Mouse (Mus musculus): ENCODE data around the gene 1700020A23Rik. TPM values are rescaled to one million over a fixed set of nuclear protein-coding genes. Genes with fewer than 3 reads are reported as not detected.

1700020A23Rik gene
- polyA plus RNA-seq, 1 experiment from 2014 or later = not detected

DNA sequence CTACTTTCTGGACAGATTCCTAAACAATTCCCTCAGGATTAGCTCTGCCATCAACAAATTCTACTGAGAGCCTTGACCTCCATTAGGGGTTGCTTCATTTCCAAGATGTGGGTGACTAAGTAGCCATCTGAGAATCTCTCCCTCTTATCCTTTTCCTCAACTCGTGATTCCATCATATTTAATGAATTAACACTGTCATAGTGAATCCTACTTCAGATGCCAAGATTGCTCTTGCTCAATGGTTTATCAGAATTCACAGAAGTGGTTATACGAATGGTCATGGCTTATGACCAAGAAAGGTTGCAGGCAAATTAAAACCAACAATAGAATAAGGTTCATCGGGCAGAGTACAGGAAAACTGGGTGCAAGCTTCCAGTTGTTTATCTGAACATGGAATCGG lies 3.2 kb upstream of the 1700020A23Rik start:
- H3K27ac ChIP-seq (ENCODE audit: low read depth) = no peak overlapping the region

GRCm38 (mm10) chr2:130406178-130406577 lies 1.1 kb downstream of the 1700020A23Rik start, which contains the start of gene Tmem239:
Tmem239 (plus strand) TSS chr2:130406478.
- no peak for TF ChIP-seq EP300 (IDR thresholded peaks at IDR 0.05; ENCODE audit: low read depth)
- no peak for TF ChIP-seq CTCF (IDR thresholded peaks at IDR 0.05; ENCODE audit: low read depth)
- H3K9me3 ChIP-seq (ENCODE audit: low read length) = no peaks in the 10 kb centered on the region
- DNase-seq (no peak), ATAC-seq (no peak)
- no peak within 1 kb of the TSS for H3K4me3 ChIP-seq (ENCODE audit: low read depth, low read length)
- no peaks in the 10 kb centered on the region for H3K27me3 ChIP-seq (ENCODE audit: insufficient read depth, low read length)
- H3K9ac ChIP-seq (replicated peaks) = no peak within 1 kb of the TSS
- H3K36me3 ChIP-seq (replicated peaks; ENCODE audit: insufficient read depth, low read length) = no peaks in the 10 kb centered on the region
- no peak within 1 kb of the TSS for H3K4me2 ChIP-seq (ENCODE audit: low read depth, low read length)
- H3K27ac ChIP-seq (ENCODE audit: low read depth) = no peak within 1 kb of the TSS
- WGBS (ENCODE audit: insufficient replicate concordance) = 75% methylated on average over 2 of the region's 2 CpGs
- no peaks in the 10 kb centered on the region for H3K4me1 ChIP-seq (ENCODE audit: insufficient read depth)

More for the DNA sequence above, 3.2 kb upstream of the 1700020A23Rik start:
- H3K4me3 ChIP-seq (ENCODE audit: low read depth, low read length) = no peak overlapping the region
- 66% methylated on average over 4 of the region's 4 CpGs for WGBS (ENCODE audit: insufficient replicate concordance)
- no peaks in the 10 kb centered on the region for H3K9me3 ChIP-seq (ENCODE audit: low read length)
- ATAC-seq = no peak
- H3K4me1 ChIP-seq (ENCODE audit: insufficient read depth) = peaks cover 6% of the 10 kb centered on the region; the same call in 1 of the 2 replicates
- H3K36me3 ChIP-seq (replicated peaks; ENCODE audit: insufficient read depth, low read length) = no peaks in the 10 kb centered on the region
- H3K4me2 ChIP-seq (ENCODE audit: low read depth, low read length) = no peak overlapping the region
- H3K9ac ChIP-seq (replicated peaks) = no peak overlapping the region
- no peak for DNase-seq
- peaks cover 14% of the 10 kb centered on the region for H3K27me3 ChIP-seq (ENCODE audit: insufficient read depth, low read length)
- TF ChIP-seq CTCF (IDR thresholded peaks at IDR 0.05; ENCODE audit: low read depth) (no peak), EP300 (IDR thresholded peaks at IDR 0.05; ENCODE audit: low read depth) (no peak)

- Histone ChIP-seq H3K27ac (ENCODE audit: low read depth) (no peak overlapping the region), H3K4me2 (ENCODE audit: low read depth, low read length) (no peak overlapping the region), H3K9ac (replicated peaks) (no peak overlapping the region), H3K36me3 (replicated peaks; ENCODE audit: insufficient read depth, low read length) (no peaks in the 10 kb centered on the region), H3K27me3 (ENCODE audit: insufficient read depth, low read length) (no peaks in the 10 kb centered on the region), H3K4me1 (ENCODE audit: insufficient read depth) (no peaks in the 10 kb centered on the region), H3K4me3 (ENCODE audit: low read depth, low read length) (no peak overlapping the region), H3K9me3 (ENCODE audit: low read length) (no peaks in the 10 kb centered on the region)
- no peak for DNase-seq
- no peak for ATAC-seq
- TF ChIP-seq EP300 (IDR thresholded peaks at IDR 0.05; ENCODE audit: low read depth) (no peak), CTCF (IDR thresholded peaks at IDR 0.05; ENCODE audit: low read depth) (no peak)
- 29% methylated on average over 6 of the region's 6 CpGs for WGBS (ENCODE audit: insufficient replicate concordance)
Observed at GRCm38 (mm10) chr2:130408194-130408593, 3.1 kb downstream of the 1700020A23Rik start.

DNA sequence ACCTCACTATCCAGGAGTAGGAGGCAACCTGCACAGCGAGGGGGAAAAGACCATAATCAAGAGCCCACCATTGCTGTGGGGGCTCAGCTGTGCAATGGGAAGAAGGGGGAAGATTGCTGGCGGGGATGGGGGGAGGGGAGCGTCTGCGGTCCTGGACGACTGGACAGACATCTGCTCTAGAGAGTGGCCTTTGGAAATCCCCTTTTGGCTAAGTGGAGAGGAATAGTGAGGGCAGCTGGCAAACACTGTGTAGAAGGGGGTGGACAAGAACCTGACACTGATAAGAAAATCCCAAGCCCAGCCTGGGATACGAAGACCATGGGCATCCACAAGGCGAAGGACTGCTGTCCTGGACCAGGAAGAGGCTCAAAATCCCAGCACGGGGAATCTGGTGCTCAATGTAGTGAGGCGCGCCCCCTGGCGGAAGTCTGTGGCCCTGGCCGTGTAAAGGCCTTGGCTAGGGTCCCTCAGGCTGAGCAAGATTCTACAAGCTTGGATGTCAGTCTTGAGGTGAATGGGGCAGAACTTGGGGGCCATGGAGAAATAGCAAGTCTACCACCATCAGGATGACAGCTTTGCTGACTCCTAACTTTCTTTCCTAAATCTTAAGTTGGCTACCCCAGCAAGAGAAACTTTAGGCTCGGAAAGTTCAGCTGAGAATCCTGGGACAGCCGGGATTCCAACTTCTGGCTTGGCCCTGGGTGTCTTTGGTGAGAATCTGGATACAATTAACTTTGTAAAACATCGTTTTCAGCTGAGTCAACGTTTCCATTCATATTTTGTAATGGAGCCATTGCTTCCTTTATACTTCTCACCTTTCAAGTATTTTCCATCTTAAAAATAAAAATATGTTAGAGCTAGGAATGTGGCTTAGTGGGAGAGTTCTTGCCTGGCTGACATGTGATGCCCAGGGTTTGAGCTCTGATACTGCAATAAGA lies 6.8 kb downstream of the 1700020A23Rik start:
- DNase-seq = peak; percentile 84
- 35% methylated on average over 16 of the region's 16 CpGs for WGBS (ENCODE audit: insufficient replicate concordance)
- peak; percentile 92 for TF ChIP-seq CTCF (IDR thresholded peaks at IDR 0.05; ENCODE audit: low read depth)
- no peak for TF ChIP-seq EP300 (IDR thresholded peaks at IDR 0.05; ENCODE audit: low read depth)
- Histone ChIP-seq H3K27me3 (ENCODE audit: insufficient read depth, low read length) (no peaks in the 10 kb centered on the region), H3K4me2 (ENCODE audit: low read depth, low read length) (no peak overlapping the region), H3K9me3 (ENCODE audit: low read length) (no peaks in the 10 kb centered on the region), H3K27ac (ENCODE audit: low read depth) (no peak overlapping the region), H3K4me3 (ENCODE audit: low read depth, low read length) (no peak overlapping the region), H3K9ac (replicated peaks) (no peak overlapping the region), H3K4me1 (ENCODE audit: insufficient read depth) (no peaks in the 10 kb centered on the region), H3K36me3 (replicated peaks; ENCODE audit: insufficient read depth, low read length) (no peaks in the 10 kb centered on the region)
- 0 out of 2 replicates have a peak, but pooled peaks have one; percentile 35 for ATAC-seq

- Histone ChIP-seq H3K27ac (ENCODE audit: low read depth) (no peak overlapping the region), H3K9me3 (ENCODE audit: low read length) (no peaks in the 10 kb centered on the region), H3K27me3 (ENCODE audit: insufficient read depth, low read length) (no peaks in the 10 kb centered on the region), H3K9ac (replicated peaks) (no peak overlapping the region), H3K36me3 (replicated peaks; ENCODE audit: insufficient read depth, low read length) (0 out of 2 replicates have a peak, but pooled peaks cover 3% of the 10 kb centered on the region), H3K4me2 (ENCODE audit: low read depth, low read length) (no peak overlapping the region), H3K4me1 (ENCODE audit: insufficient read depth) (no peaks in the 10 kb centered on the region), H3K4me3 (ENCODE audit: low read depth, low read length) (no peak overlapping the region)
- TF ChIP-seq CTCF (IDR thresholded peaks at IDR 0.05; ENCODE audit: low read depth) (no peak), EP300 (IDR thresholded peaks at IDR 0.05; ENCODE audit: low read depth) (no peak)
- DNase-seq (no peak), ATAC-seq (no peak)
- WGBS (ENCODE audit: insufficient replicate concordance) = 75% methylated on average over 3 of the region's 3 CpGs
Observed at GRCm38 (mm10) chr2:130412775-130413174, 7.7 kb downstream of the 1700020A23Rik start.

DNA sequence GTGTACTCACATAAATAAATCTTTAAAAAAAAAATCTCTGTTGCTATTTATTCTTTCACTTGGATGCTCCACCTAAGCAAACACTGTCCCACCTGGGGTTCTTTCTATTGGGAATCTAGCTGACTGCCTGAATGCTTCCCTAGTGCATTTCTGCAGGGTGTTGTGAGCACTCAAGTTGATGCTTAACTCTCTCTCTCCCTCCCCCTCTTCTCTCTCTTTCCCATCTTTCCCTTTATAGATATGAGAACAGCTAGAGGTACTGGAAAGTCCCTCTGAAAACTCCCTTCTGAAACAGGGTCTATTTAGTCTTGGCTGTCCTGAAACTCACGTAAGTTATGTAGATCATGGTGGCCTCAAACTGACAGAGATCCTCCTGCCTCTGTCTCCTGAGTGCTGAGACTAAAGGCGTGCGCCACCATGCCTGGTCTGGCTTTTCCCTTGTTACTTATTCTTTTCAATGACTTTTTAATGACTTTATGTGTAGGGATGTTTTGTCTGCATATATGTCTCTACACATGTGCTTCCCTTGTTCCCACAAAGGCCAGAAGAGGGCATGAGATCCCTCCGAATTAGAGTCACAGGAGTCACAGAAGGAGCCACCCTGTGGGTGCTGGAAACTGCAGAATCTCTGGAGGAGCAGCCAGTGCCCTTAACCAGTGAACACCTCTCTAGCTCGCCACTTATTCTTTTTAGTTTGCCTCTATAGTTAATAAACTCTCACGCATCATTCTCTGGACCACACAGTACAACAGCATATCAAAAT lies 9.2 kb downstream of the 1700020A23Rik start:
- H3K27ac ChIP-seq (ENCODE audit: low read depth) = no peak overlapping the region
- H3K36me3 ChIP-seq (replicated peaks; ENCODE audit: insufficient read depth, low read length) = peaks cover 6% of the 10 kb centered on the region
- TF ChIP-seq CTCF (IDR thresholded peaks at IDR 0.05; ENCODE audit: low read depth) (peak; percentile 48), EP300 (IDR thresholded peaks at IDR 0.05; ENCODE audit: low read depth) (no peak)
- no peaks in the 10 kb centered on the region for H3K9me3 ChIP-seq (ENCODE audit: low read length)
- no peak overlapping the region for H3K9ac ChIP-seq (replicated peaks)
- no peaks in the 10 kb centered on the region for H3K27me3 ChIP-seq (ENCODE audit: insufficient read depth, low read length)
- DNase-seq = no peak
- ATAC-seq = no peak
- WGBS (ENCODE audit: insufficient replicate concordance) = 57% methylated on average over 6 of the region's 6 CpGs
- H3K4me1 ChIP-seq (ENCODE audit: insufficient read depth) = no peaks in the 10 kb centered on the region
- no peak overlapping the region for H3K4me3 ChIP-seq (ENCODE audit: low read depth, low read length)
- no peak overlapping the region for H3K4me2 ChIP-seq (ENCODE audit: low read depth, low read length)

Data from liver, postnatal 0 days (tissue).